Mouse (Mus musculus) right cerebral cortex, postnatal 14 days (tissue): ENCODE data around the gene Fxn.

Experiments
- DNase-seq: peaks from one replicate; pipeline ENCODE4 v3.0.0; 2022

Gene Fxn

DNA sequence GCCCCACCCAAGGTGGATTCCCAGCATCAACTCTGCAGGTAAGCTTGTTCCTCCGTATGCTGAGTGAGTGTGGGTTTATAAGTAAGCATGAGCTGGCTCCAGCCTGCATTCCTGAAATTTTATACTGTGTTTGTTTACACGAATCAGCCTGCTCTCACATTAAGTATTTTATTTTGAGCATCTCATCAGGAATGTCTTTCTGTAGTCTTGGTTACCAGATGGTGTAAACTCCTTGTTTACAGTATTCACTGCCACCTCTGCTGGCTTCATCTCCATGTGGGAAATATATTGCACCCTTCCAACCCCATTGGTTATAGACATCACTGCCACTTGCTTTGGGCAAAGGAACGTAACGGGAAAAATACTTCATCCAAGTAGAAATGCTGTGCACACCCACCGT lies 13.1 kb upstream of the Fxn start:
- DNase-seq = no peak

DNA sequence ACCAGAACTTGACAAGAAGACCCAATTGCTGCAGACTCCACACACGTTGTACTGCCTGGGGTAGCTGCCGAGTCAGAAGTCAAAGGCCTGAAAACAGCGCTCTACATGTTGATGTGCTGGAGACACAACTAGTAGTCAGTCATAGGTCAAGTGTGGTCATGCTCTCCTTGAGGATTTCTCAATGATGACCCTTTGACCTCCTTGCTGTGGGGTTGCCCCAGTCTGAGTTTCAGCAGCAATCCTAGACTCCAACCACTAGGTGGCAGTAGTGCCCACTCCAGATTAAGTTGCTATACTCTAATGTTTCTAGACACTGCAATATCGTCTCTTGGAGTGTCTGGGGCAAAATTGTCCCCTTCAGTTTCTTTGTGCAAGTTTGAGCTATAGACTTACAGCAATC lies 3.8 kb upstream of the Fxn start:
- DNase-seq = peak; percentile 9

DNA sequence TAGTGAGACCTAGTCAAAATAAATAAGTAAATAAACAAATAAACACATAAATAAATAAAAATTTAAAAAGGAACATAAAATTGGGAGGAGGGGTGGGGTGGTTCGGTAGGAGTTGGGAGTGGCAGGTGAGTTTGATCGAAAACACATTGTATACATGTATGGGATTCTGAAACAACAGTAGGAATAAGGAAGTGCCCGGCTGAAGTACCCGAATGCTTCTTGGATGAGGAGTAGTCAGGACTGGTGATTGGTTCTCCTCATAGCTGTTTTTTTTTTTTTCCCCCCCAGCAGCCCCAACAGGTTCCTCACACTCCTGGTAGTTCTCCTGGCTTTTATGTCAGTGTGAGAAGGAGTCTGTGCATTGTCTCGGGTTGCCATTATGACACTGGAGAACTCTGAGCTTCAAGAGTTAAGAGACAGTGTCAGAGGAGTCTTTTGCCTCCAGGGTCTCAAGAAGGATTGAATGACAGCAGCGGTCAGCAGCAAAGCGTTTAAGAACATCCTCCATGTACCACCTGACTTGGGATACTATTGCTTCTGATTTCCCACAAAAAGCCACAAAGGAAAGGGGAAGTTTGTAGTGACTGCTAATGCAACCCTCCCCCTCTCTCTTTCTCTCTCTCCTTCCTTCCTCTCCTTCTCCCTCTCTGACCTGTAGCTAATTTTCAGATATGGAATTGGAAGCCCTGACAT lies 1.0 kb upstream of the Fxn start:
- no peak for DNase-seq

DNA sequence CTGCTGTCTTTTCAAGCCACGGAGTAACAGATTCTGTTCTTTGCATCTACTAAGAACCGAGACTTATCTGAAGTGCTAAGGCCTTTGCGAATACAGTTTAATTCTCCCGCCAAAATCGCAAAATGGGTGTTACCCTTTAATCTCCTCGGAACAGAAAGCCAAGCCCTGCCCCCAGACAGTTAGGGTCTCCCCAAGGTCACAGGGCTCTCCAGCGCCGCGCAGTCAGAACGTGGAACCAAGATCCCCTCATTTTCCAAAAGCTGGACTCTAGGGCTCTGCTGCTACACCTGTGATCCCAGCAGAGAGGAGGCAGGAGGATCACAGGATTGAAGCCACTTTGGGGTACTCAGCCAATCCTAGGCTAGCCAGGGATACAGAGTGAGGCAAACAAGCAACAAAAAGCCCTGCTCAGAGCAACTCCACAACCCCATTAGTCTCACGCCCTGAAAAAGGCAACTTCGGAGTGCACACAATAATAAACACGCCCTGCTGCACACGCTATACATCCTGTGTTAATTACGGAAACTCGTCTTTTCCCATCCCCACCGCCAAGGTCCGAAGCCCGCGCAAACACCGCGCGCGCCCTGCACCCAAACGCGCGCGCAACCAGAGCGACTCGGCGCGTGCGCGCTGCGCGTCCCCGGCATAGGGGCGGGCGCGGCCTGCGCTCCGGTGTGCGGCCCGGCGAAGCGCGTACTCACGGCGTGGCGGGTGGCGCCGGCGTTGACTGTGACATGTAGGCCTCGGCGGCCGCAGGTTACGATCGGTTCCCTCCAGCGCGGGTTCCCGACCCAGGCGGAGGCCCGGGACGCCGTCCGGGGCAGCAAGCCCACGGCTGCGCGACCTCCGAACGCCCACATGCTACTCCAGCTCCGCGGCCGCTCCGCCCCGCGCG lies 452 bp downstream of the Fxn start:
- peak; percentile 78 for DNase-seq

DNA sequence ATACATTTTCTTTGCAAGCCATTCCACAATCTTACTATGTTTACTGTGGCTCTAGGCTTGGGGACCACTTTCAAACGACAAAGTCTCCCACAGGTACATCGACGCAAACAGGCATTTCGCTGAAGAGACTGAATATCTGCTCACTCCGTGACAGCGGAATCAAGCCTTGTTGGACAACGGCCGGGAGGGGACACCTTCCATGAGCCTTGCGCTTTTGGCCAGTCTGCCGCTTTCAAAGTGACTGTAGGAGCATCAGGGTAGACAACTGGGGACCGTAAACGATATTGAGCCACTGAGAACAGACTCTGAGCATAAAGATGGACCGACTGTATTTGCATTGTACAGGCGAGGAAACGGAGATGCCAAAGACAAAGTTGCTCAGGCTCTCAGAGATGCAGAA lies 1.5 kb downstream of the Fxn start:
- no peak for DNase-seq

DNA sequence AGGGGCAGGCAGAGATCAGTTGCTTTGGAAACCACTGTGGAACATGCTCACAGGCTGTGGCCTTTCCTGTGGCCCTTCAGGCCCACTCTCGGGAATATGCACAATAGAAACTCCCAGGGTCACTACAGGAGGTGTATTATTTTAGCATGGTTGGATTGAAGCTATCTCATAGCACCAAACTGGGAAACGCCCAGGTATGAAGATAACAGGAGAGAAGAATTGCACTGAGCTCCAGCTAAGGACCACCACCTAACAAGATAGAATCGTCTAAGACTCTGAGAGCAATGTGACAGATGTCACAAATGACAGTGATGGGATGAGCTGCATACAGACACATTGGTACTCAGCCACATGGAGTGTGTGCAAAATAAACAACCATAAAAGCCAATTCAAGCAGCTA lies 6.1 kb downstream of the Fxn start:
- no peak for DNase-seq

DNA sequence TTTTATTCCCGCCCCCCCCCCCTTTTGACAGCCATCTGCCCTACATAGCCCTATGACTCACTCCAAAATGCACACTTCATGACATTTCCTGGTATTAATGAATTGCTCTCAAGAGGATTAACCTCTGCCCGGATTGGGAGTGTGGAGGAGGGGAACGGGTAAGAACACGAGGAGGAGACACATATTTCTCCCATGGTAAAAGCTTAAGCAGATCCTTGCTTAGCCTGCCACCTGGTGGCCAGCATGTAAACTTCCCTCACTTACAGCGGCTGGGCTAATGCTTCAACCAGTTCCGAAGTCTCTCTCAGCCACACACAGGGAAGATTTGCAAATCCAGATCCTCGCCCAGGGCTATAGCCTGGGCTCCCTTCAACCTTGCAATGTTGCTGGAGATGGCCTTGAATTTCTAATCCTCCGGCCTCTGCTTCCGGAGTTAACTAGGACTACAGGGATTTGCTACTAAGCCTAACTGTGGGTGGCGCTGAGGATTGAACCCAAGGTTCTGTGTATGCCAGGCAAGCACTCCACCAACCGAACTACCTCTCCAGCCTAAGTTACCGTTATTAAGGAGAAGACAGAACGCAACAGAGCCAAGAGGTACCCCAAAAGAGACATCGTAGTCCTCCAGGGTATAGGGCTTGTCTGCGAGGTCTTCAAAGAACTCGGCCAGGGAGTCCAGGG lies 8.5 kb downstream of the Fxn start:
- peak; percentile 86 for DNase-seq

DNA sequence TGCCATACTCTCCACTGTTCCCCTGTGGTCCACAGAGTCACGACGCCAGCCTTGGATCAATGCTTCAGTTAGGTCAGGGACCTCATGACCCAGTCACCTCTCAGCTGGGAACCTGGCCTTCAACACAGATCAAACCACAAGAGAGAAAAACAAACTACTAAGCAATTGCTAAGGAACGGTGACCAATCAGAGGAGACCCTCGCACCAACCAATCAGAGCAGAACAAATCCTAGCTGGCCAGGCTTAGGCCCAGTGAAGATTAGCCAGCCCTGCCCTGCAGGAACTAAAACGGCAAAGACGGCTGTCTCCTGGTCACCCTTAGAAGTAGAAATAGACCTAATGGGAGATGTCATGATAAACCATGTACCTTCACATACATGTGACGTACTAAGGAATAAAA lies 9.1 kb downstream of the Fxn start:
- no peak for DNase-seq

DNA sequence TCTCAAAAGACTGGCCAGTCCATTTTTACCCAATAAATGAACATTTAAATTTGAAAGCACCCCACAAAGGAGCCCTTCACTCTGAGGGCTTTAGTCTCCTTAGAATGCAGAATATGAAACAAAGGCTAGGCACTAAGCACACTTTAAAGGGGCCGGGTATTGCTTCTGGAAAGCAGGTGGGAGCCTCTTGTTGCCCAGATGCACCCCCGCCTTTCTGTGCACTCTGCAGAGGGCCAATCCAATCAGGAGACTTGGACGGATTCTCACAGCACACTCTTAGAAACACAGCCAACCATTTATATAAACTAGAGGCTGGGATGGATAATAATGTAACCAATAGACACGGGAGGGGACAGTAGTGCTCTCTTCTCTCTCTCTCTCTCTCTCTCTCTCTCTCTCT lies 11.9 kb downstream of the Fxn start:
- DNase-seq = no peak

DNA sequence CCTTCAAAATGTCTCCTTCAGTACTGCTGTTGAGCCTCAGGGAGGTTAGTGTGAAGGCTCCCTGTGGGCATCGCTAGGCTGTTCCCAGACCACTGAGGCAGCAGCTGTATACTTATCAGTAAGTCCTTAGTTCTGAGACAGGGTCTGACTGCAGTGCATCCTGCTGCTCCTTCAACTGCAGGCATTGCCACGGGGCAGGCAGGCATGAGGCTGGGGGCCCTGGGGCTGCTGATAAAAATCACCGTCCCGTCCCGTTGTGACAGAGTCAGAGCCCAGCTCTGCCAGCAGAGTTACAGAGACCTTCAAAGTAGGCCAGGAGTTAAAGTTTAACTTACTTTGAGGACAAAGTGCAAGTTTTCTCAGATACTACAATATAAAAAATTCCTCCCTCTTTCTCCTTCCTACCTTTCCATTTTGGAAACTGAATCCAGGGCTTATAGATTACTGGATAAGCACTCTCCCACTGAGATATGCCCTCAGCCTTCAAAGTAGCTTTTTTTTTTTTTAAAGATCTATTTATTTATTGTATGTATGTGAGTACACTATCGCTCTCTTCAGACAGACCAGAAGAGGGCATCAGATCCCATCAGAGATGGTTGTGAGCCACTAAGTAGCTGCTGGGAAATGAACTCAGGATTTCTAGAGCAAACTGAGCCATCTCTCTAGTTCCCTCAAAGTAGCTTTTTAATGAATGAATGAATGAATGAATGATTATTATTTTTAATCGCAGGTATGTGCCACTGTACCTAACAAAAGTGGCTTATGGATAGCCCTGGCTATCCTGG lies 14.2 kb downstream of the Fxn start:
- DNase-seq = no peak

DNA sequence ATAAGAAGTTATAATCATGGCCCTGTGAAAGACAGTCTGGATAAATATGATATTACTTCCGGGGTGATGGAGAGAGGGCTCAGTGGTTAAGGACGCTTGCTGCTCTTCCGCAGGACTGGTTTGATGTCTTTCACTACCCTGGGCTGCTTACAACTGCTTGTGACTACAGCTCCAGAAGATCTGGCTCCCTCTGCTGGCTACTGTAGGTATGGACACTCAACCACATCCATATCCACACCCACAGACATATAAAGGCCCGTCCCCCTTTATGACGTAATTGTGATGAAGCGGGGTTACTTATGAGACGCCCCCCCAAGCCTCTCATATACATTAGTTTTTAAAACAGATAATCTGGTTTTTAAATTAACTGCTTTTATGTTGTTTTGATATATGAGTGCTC lies 15.4 kb downstream of the Fxn start:
- peak; percentile 81 for DNase-seq

DNA sequence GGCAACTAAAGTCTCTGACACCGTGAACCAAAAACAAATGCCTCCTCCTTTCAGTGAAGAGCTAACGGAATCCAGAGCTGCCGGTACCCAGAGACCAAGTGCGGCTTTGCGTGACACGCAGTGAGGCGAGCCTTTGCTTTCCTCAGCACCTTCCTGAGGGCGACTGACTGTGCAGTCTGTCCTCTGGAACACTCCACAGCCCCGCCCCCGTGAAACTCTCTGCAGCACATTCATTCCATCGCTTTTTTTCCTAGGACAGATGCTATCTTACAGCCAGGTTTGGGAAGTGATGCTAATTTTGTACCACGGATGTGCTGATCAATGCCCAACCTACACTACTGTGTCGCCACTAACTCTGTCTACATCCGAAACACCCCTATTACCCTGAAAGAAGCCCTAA lies 17.7 kb downstream of the Fxn start:
- no peak for DNase-seq

DNA sequence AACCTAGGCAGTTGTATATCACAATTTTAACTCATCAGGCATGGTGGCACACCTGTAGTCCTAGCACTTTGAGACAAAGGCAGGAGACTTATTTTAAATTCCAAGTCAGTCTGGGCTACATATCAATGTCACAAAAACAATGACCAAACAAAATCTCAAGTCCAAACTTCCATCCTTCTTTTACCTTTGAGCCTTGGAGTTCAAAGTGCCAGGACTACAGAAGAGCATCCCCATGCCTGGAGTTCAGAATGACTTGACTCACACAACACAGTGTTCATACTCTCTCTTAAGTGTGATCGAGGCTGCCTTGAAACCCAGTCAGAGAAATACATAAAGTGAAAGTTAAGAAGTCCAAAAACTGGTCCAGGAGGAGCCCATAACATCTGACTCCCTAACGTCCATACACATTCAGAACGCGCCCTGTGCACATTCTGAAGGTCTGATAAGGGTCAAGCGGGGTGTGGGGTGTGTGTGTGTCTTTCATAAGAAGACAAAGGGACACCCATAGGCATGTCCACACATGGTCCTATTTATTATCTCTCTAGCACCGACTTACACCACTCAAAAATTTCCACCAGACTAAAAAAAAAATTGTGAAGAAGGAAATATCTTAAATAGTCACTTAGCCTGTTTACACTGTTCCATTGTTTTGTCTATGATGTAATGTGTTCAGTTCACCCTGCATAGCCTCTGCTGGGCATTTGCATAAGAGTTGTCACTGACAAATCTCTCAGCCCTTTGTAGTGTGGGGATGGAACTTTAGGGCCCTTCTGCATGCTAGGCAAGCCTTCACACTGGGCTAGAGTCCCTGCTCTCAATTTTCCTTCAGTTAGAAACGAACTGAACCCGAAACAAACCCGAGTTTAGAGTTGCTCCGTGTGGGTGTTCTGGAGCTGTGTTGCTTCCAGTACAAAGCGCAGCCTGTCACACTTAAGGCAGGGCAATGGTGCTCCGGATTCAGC lies 20.7 kb downstream of the Fxn start:
- DNase-seq = no peak

DNA sequence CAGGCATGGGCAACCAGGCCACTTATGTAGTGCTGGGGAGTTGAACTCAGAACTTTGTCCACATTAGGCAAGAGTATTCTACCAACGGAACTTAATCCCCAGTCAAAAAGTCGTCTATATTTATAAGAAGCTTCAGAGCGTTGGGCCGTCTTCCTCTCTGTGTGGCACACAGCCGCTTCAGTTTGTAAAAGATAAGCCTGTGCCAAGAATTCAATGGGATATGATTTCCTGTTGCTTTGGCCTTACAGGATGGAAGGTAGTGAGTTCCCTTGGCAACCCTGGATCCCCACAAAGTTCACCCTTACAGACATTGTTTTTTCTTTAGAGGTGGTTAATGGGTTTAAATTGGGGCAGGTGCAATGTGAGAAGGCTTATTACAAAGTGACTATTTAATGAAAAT lies 22.0 kb downstream of the Fxn start:
- DNase-seq = no peak

DNA sequence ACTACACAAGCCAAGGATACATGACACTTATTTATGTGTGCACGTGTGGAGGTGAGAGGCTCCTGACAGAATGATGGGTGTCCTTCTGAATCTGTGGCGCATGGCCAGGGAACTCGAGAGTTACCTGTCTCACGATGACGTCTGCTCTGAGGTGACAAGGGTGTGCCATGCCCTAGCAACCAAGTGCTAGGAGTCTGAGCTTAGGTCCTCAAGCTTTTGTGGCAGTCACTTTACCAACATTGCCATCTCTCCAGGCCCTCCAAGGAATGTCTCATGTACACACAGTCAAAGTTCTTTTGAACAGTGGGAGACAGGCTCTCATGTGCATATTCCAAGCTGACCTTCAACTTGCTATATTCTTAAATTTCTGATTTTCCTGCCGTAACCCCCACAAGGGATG lies 22.4 kb downstream of the Fxn start:
- DNase-seq = no peak

DNA sequence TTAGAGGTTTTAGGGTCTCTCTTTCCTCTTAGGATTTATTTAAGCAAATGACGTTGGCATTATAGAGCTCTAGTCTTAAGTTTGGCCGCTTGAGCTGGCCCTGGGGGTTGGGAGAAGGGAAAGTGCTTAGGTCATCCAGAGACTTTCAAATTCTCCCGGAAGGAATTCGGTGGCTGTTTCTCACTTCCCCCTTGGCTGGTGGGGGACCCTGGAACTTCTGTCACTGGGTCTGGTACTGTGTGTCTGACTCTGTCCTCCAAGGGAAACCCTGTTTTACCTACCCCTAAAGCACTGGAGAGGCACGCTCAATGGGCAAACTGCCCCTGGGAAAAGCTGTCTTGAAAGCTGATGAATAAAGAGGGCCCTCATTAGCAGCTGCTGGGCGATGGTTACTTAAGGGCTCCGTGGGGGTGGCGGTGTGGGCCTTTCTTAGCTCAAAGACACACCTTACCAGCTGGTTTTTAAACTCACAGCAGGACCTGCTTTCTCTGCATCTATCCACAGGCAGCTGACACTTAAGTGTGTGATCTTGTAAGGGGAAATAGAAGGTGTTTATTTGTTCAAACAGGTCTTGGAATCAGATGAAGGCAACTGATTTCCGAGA lies 26.6 kb downstream of the Fxn start:
- no peak for DNase-seq

DNA sequence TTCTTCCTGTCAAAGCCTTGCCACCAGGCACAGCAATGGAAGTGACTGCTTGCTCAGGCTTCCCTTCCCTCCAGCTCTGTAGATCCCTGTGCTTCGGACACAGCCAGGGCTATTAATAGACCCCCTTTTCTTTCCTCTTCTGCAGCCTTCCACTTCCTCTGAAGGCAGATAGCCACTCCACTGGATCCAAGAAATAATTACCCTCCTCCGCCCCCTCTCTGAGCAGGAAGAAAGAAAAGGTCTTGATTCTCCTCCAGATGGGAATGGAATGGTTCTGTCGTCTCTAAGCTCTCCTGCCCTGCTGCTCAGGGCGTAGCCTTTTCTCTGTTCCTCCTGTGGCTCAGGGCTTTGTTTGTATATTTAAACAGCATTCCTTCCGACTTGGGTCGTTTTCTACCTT lies 28.5 kb downstream of the Fxn start:
- DNase-seq = no peak

DNA sequence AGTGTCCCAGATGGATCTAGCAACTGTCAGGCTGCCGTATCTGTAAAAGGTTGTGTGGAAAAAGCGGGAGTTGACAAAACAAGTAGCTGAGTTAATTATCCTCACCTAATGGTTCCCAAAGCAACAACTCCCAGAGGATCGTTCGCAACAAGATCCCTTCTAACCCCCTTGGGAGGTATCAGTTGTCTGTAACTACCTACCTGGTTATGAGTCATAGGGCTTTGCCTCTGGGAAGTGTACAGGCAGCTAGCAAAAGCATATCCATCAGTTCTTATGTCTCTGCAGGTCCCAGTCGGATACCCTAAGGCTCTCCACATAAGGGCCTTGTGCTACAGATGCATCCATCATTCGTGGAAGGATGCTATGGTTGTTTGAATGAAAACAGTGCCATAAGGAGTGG lies 37.1 kb downstream of the Fxn start:
- no peak for DNase-seq

DNA sequence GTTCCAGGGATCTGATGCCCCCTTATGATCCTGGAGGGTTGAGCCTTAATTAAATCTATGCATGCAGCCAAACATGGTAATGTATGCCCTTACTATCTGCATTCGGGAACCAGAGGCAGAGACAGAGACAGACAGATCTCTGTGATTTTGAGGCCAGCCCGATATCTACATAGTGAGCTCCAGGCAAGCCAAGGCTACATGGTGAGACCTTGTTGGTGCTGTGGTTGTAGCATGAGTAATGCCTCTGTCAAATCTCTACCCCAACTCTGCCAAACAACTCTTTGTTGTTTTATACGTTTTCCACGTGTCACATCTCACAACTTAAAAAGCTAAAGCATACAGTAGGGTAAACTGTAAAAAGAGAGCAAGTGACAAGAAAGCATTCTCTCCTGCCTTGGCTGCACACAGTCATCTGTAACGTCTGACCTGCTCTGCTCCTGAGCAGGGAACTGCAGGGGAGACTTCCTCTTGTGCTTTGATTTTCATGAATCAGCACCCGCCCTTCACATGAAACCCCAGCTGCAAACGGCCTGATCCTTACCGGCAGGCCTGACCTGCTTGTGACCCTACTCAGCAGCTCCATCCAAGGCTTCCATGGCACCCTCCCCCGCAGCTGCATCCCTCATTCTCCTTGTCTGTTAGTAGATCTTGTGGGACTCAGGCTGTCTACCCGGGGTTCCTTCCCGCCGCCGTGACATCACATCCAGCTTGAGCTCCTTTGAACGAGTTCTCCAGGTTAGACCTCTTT lies 38.4 kb downstream of the Fxn start:
- DNase-seq = no peak

DNA sequence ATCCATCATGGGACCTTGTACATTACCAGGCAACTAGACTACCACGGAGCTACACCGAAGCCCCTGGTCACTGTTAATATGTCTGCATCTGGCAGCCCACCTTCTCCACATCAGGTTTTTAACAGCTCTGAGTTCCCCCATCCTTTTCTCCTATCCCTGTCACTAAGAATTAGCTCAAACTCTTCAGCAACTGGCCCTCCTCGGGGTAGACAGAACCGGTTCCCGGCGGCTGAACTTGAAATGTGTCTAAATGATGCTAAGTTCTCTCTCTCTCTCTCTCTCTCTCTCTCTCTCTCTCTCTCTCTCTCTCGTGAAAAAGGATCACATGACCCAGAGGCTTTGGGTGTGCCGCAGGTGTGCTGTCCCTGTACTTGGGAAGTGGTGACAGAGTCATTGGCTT lies 39.1 kb downstream of the Fxn start:
- no peak for DNase-seq

DNA sequence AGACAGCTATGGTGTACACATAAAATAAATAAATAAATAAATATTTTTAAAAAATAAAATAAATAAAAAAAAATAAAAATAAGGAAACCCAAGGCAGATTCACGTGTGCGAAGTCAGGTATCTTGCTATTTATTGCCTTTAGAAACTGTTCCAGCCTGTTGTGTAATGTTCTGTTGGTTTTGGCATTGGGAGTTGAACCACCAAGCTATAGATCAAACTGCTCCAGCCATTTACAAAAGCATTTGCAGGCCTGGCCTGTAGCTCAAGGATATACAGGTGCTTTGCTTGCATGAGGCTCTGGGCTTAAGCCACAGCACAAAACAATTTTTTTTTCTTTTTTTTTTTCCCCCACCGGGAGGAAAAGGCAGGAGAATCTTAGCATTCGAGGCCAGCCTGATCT lies 42.4 kb downstream of the Fxn start:
- DNase-seq = no peak
